Mouse (Mus musculus) layer of hippocampus, postnatal 10 days (tissue): Measurements from ENCODE around the gene Ercc6. TPM values are rescaled to one million over a fixed set of nuclear protein-coding genes. Genes with fewer than 3 reads are reported as not detected.

Source experiments
- total RNA-seq, 2 experiments: library from RNA; stranded (reverse); gene quantifications; 2 replicates each; pipeline ENCODE4 v1.2.3; 2021

Ercc6 gene
- total RNA-seq, 2 experiments from 2014 or later: 18.0 to 21.4 TPM

Other genes starting within 250 kb of the Ercc6 start
- gene Ogdhl, start 191.5 kb upstream of the Ercc6 start, total RNA-seq: 10 to 100 TPM; 47.1 to 51.9 TPM
- gene 1700024G13Rik, start 125.1 kb upstream of the Ercc6 start, total RNA-seq: 1 to 10 TPM in 1 of 2 experiments, not detected in 1; 1.1 TPM
- gene Slc18a3, start 48.7 kb upstream of the Ercc6 start, total RNA-seq: under 1 TPM in 1 of 2 experiments, not detected in 1; 0.30 TPM
- not detected for gene Chat, start 47.5 kb upstream of the Ercc6 start, total RNA-seq
- gene Prrxl1, start 85.9 kb downstream of the Ercc6 start, total RNA-seq: not detected
- gene 3425401B19Rik, start 171.8 kb downstream of the Ercc6 start, total RNA-seq: under 1 TPM; 0.07 to 0.09 TPM